Mouse (Mus musculus): Measurements from ENCODE around the gene Eef1akmt1. TPM values are rescaled to one million over a fixed set of nuclear protein-coding genes. Genes with fewer than 3 reads are reported as not detected.

Eef1akmt1 gene
- total RNA-seq, 2 experiments from 2014 or later: 10.9 TPM; not detected in 1

GRCm38 (mm10) chr14:57526050-57526623, 45.3 kb downstream of the Eef1akmt1 start:
- ATAC-seq (replicated peaks; ENCODE audit: low FRiP score, poor library complexity, severe bottlenecking): no peak

GRCm38 (mm10) chr14:57525388-57526049, 45.9 kb downstream of the Eef1akmt1 start:
- ATAC-seq (replicated peaks; ENCODE audit: low FRiP score, poor library complexity, severe bottlenecking): no peak

- ATAC-seq (replicated peaks; ENCODE audit: low FRiP score, poor library complexity, severe bottlenecking): no peak
Observed at GRCm38 (mm10) chr14:57524671-57525387, 46.6 kb downstream of the Eef1akmt1 start, which contains the start of gene Il17d. Il17d (plus strand) TSS chr14:57524777.

- no peak for ATAC-seq (replicated peaks; ENCODE audit: low FRiP score, poor library complexity, severe bottlenecking)
Observed at GRCm38 (mm10) chr14:57523762-57524161, 47.6 kb downstream of the Eef1akmt1 start.

- ATAC-seq (replicated peaks; ENCODE audit: low FRiP score, poor library complexity, severe bottlenecking): no peak
Observed at GRCm38 (mm10) chr14:57517001-57517400, 54.4 kb downstream of the Eef1akmt1 start.

GRCm38 (mm10) chr14:57515156-57515762, 56.2 kb downstream of the Eef1akmt1 start:
- ATAC-seq (replicated peaks; ENCODE audit: low FRiP score, poor library complexity, severe bottlenecking): no peak

GRCm38 (mm10) chr14:57509554-57509953, 61.9 kb downstream of the Eef1akmt1 start:
- ATAC-seq (replicated peaks; ENCODE audit: low FRiP score, poor library complexity, severe bottlenecking): no peak

- no peak for ATAC-seq (replicated peaks; ENCODE audit: low FRiP score, poor library complexity, severe bottlenecking)
Observed at GRCm38 (mm10) chr14:57503729-57504128, 67.7 kb downstream of the Eef1akmt1 start.

Other genes with a start within 250 kb of the Eef1akmt1 start
- 5.4 and 6.8 TPM in 2 replicates for gene Cryl1, start 173.1 kb downstream of the Eef1akmt1 start, total RNA-seq (2015; ENCODE audit: low replicate concordance)
- gene Cryl1, start 173.1 kb downstream of the Eef1akmt1 start, total RNA-seq (2017; ENCODE audit: low replicate concordance): 3.6 and 5.5 TPM in 2 replicates
- gene Ift88, start 147.6 kb downstream of the Eef1akmt1 start, total RNA-seq (2015; ENCODE audit: low replicate concordance): not detected in 2 replicates
- 0.64 TPM in 1 of 2 replicates, not detected in the other for gene Ift88, start 147.6 kb downstream of the Eef1akmt1 start, total RNA-seq (2017; ENCODE audit: low replicate concordance)
- not detected in 2 replicates for gene Il17d, start 46.8 kb downstream of the Eef1akmt1 start, total RNA-seq (2015; ENCODE audit: low replicate concordance)
- not detected in 2 replicates for gene Il17d, start 46.8 kb downstream of the Eef1akmt1 start, total RNA-seq (2017; ENCODE audit: low replicate concordance)
- gene Xpo4, start 93.8 kb upstream of the Eef1akmt1 start, total RNA-seq (2015; ENCODE audit: low replicate concordance): 20.5 and 23.1 TPM in 2 replicates
- gene Xpo4, start 93.8 kb upstream of the Eef1akmt1 start, total RNA-seq (2017; ENCODE audit: low replicate concordance): 39.3 and 75.2 TPM in 2 replicates
- not detected in 2 replicates for gene Gm49361, start 174.5 kb upstream of the Eef1akmt1 start, total RNA-seq (2015; ENCODE audit: low replicate concordance)
- not detected in 2 replicates for gene Gm49361, start 174.5 kb upstream of the Eef1akmt1 start, total RNA-seq (2017; ENCODE audit: low replicate concordance)
- 24.9 and 33.5 TPM in 2 replicates for gene Lats2, start 186.8 kb upstream of the Eef1akmt1 start, total RNA-seq (2015; ENCODE audit: low replicate concordance)
- gene Lats2, start 186.8 kb upstream of the Eef1akmt1 start, total RNA-seq (2017; ENCODE audit: low replicate concordance): 38.4 and 38.9 TPM in 2 replicates
- gene Sap18, start 226.6 kb upstream of the Eef1akmt1 start, total RNA-seq (2015; ENCODE audit: low replicate concordance): 133 and 176 TPM in 2 replicates
- gene Sap18, start 226.6 kb upstream of the Eef1akmt1 start, total RNA-seq (2017; ENCODE audit: low replicate concordance): 10.0 and 12.1 TPM in 2 replicates

All from erythroid progenitor cell, adult 5-6 weeks (primary cell).